Comparison of ENCODE assay signal across 15 mouse cellular contexts in genomic region chr7:128960575-128960974, GRCm38 (mm10).
A peak's percentile ranks its signal among the peaks of the same experiment; 100 is the strongest.
DNase-seq lines count a peak whose midpoint lies in the region; ATAC-seq and TF ChIP-seq lines count a peak whose summit lies in the region.
"Had no signal": no experiment of that assay in that cellular context is flagged by ENCODE, and none has a peak within 500 bp of the region (broad histone marks: within the 10 kb centered on the region; RNA-seq: fewer than 3 reads in every experiment).

No protein-coding gene starts in this region.

- H3K27ac ChIP-seq in hindbrain, postnatal 0 days, result no peak overlapping the region
- H3K27ac ChIP-seq in hindbrain, embryonic 10.5 days, result no peak overlapping the region
- H3K27ac ChIP-seq: embryonic facial prominence, embryonic 10.5 days; heart, embryonic 13.5 days; hindbrain, embryonic 12.5 days had no signal

- TF ChIP-seq CTCF in hindbrain, postnatal 0 days (IDR thresholded peaks at IDR 0.05; ENCODE audit: low read depth), result no peak

- H3K36me3 ChIP-seq in hindbrain, postnatal 0 days (ENCODE audit: insufficient read depth, low read length), result no peaks in the 10 kb centered on the region
- no peaks in the 10 kb centered on the region for H3K36me3 ChIP-seq in hindbrain, embryonic 10.5 days
- H3K36me3 ChIP-seq: embryonic facial prominence, embryonic 10.5 days; heart, embryonic 13.5 days; hindbrain, embryonic 12.5 days had no signal

- ATAC-seq in hindbrain, postnatal 0 days, result no peak
- ATAC-seq: hindbrain, embryonic 16.5 days had no signal

- H3K9me3 ChIP-seq in hindbrain, postnatal 0 days (ENCODE audit: low read length), result no peaks in the 10 kb centered on the region
- no peaks in the 10 kb centered on the region for H3K9me3 ChIP-seq in hindbrain, embryonic 10.5 days
- H3K9me3 ChIP-seq: embryonic facial prominence, embryonic 10.5 days; hindbrain, embryonic 12.5 days had no signal

- H3K4me1 ChIP-seq in hindbrain, postnatal 0 days (ENCODE audit: insufficient read depth, low read length), result no peaks in the 10 kb centered on the region
- no peaks in the 10 kb centered on the region for H3K4me1 ChIP-seq in hindbrain, embryonic 10.5 days (replicated peaks)
- H3K4me1 ChIP-seq: embryonic facial prominence, embryonic 10.5 days; heart, embryonic 13.5 days; hindbrain, embryonic 12.5 days had no signal

- H3K4me3 ChIP-seq in hindbrain, postnatal 0 days (ENCODE audit: low read length), result no peak overlapping the region
- no peak overlapping the region for H3K4me3 ChIP-seq in hindbrain, embryonic 10.5 days
- H3K4me3 ChIP-seq: embryonic facial prominence, embryonic 10.5 days; heart, embryonic 13.5 days; hindbrain, embryonic 12.5 days had no signal

- WGBS in hindbrain, postnatal 0 days, result 65% methylated on average over 5 of the region's 5 CpGs
- 87% methylated on average over 5 of the region's 5 CpGs for WGBS in hindbrain, embryonic 10.5 days

- peak; percentile 64 for DNase-seq in cerebellum, postnatal 14 days
- DNase-seq in cerebellum, adult 8-10 months, result no peak
- peak; percentile 70 for DNase-seq in hindbrain, postnatal 0 days (ENCODE audit: low spot score)
- no peak for DNase-seq in hindbrain, embryonic 10.5 days (ENCODE audit: low spot score)
- peak; percentile 5 for DNase-seq in testis, postnatal 10 days (ENCODE audit: low spot score)
- no peak for DNase-seq in testis, postnatal 14 days (ENCODE audit: low spot score)
- DNase-seq: adrenal gland, postnatal 25 days; cerebellum, adult 9-10 months; gastrocnemius, postnatal 36 days; heart, postnatal 36 days; kidney, adult 11 months had no signal

- no peak overlapping the region for H3K4me2 ChIP-seq in hindbrain, postnatal 0 days (ENCODE audit: low read depth, low read length)
- H3K4me2 ChIP-seq: heart, embryonic 13.5 days; hindbrain, embryonic 12.5 days had no signal

- no peaks in the 10 kb centered on the region for H3K27me3 ChIP-seq in hindbrain, postnatal 0 days (ENCODE audit: insufficient read depth, low read length)
- no peaks in the 10 kb centered on the region for H3K27me3 ChIP-seq in hindbrain, embryonic 10.5 days (ENCODE audit: insufficient read depth, poor library complexity, severe bottlenecking)
- H3K27me3 ChIP-seq: heart, embryonic 13.5 days; hindbrain, embryonic 12.5 days had no signal

- H3K9ac ChIP-seq in hindbrain, postnatal 0 days (replicated peaks; ENCODE audit: low read length), result no peak overlapping the region
- H3K9ac ChIP-seq: heart, embryonic 13.5 days; hindbrain, embryonic 12.5 days had no signal

Comparison
In these comparisons a context has a peak if more than half of its experiments do, and no peak if none do; other contexts are left out.
1. DNase-seq: peak in cerebellum, postnatal 14 days (2 of 2), hindbrain, postnatal 0 days (single experiment) and testis, postnatal 10 days (single experiment); none in cerebellum, adult 8-10 months (single experiment), hindbrain, embryonic 10.5 days (single experiment) and testis, postnatal 14 days (single experiment).